Mouse (Mus musculus): ENCODE data around the gene Tigd2. TPM values are rescaled to one million over a fixed set of nuclear protein-coding genes. Genes with fewer than 3 reads are reported as not detected.

The Tigd2 gene
- polyA plus RNA-seq, 1 experiment from 2014 or later = 11.1 TPM

DNA sequence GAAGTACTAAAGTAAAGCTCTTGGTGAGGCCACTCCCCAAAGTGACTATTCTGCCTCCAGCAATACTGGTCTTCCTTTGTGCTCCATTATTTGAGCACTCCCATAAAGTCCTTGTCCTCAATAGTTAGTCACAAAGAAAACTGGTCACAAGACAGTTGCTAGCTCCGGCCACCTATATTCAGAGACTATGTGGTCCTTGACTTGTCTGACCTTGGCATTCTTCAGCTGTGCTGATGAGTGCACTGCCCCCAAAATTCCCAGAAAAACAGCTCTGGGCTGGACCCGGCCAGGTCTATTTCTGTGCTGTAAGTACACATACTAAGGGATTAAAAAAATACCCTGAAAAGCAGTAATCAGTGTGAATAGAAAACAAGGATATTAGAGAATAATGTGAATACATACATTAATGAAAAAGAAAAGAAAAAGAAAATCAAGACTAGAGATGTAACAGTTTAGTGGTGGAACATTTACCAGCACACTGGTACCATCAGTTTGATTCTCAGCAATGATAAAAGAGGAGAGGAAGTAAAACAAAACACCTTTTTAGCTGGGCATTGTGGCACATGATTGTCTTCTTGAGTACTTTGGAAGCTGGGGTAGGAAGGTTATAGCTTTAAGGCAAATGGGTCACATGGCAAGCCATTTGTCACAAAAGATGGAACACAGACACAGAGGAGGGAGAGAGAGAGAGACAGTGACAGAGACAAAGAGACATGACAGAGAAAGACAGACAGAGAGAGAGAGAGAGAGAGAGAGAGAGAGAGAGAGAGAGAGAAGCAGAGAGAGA is 12.6 kb upstream of the Tigd2 start:
- Histone ChIP-seq H3K4me1 (no peaks in the 10 kb centered on the region), H3K4me3 (no peak overlapping the region), H3K9ac (no peak overlapping the region), H3K36me3 (no peaks in the 10 kb centered on the region), H3K27me3 (no peaks in the 10 kb centered on the region), H3K9me3 (no peaks in the 10 kb centered on the region), H3K4me2 (no peak overlapping the region), H3K27ac (no peak overlapping the region)
- no peak for ATAC-seq (ENCODE audit: insufficient number of reproducible peaks, low FRiP score, low TSS enrichment, low read depth)
- 75% methylated on average over 2 of the region's 2 CpGs for WGBS

DNA sequence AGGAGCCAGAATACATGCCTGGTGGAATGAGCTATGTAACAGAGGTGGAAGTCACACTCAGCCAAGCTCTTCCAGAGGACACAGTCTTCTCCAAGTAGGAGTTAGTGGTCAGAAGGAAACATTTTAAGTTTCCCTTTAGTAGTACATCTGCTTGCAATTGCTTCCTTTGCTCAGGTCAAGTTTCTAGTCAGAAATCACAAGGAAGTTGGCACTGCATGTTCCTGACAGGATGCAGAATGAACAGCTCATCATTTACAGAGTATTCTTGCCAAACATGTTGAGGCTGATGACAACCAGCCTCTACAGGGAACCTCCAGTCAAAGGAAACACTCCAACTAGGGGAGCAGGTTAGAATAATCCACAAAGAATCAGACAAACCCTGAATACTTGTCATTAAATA is 11.9 kb upstream of the Tigd2 start:
- no peaks in the 10 kb centered on the region for H3K4me1 ChIP-seq
- ATAC-seq (ENCODE audit: insufficient number of reproducible peaks, low FRiP score, low TSS enrichment, low read depth) = no peak

GRCm38 (mm10) chr6:59198356-59198755 is 10.3 kb upstream of the Tigd2 start:
- Histone ChIP-seq H3K36me3 (no peaks in the 10 kb centered on the region), H3K9me3 (no peaks in the 10 kb centered on the region), H3K4me1 (no peaks in the 10 kb centered on the region), H3K4me3 (no peak overlapping the region), H3K9ac (no peak overlapping the region), H3K27me3 (no peaks in the 10 kb centered on the region), H3K27ac (no peak overlapping the region), H3K4me2 (no peak overlapping the region)
- 80% methylated on average over 3 of the region's 3 CpGs for WGBS
- no peak for ATAC-seq (ENCODE audit: insufficient number of reproducible peaks, low FRiP score, low TSS enrichment, low read depth)

More for the DNA sequence above, 11.9 kb upstream of the Tigd2 start:
- Histone ChIP-seq H3K27me3 (no peaks in the 10 kb centered on the region), H3K9ac (no peak overlapping the region), H3K36me3 (no peaks in the 10 kb centered on the region), H3K27ac (no peak overlapping the region), H3K4me3 (no peak overlapping the region), H3K9me3 (no peaks in the 10 kb centered on the region), H3K4me2 (no peak overlapping the region)

DNA sequence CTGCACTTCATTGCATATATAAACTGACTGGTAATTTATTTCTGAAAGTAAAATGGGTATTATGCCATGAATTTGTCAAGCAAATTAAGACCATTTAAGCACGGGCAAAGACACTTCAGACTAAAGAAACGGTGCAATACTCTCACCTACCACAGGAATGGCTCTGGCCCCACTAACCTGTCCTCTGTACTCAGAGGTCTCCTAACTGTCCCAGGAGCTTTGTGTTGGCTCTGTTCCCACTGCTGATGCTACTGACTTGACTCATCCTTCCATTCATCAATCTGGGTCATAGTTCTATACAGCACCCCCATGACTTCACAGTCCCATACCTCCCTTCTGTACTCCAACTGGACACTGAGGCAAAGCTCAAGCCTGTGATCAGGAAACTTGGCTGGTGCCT is 9.6 kb upstream of the Tigd2 start:
- Histone ChIP-seq H3K27me3 (no peaks in the 10 kb centered on the region), H3K4me3 (no peak overlapping the region), H3K4me2 (no peak overlapping the region), H3K27ac (no peak overlapping the region), H3K9me3 (no peaks in the 10 kb centered on the region), H3K36me3 (no peaks in the 10 kb centered on the region), H3K9ac (no peak overlapping the region), H3K4me1 (no peaks in the 10 kb centered on the region)
- WGBS = 82% methylated on average over 2 of the region's 2 CpGs
- no peak for ATAC-seq (ENCODE audit: insufficient number of reproducible peaks, low FRiP score, low TSS enrichment, low read depth)

DNA sequence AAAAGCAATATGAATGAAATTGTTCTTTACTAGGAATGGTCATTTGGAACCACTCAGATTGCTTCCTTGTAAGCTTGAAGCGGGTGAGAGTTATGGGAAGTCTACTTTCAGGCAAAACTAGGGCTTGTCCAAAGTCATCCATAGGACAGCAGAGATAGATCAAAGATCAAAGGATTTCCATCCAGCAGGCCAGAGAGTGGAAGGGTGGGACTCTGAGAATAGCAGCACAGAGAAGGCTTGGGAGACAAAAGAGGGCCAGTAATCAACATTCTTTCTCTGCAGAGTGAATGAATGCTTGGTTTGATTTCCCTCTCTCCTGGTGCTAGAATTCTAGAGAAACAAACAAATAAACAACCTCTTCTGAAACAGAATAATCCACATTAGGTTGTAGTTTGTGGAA is 1.1 kb upstream of the Tigd2 start:
- no peak overlapping the region for H3K27ac ChIP-seq
- WGBS = 94% methylated on average over 1 of the region's 1 CpGs
- H3K9me3 ChIP-seq = no peaks in the 10 kb centered on the region
- ATAC-seq (ENCODE audit: insufficient number of reproducible peaks, low FRiP score, low TSS enrichment, low read depth) = no peak
- H3K4me2 ChIP-seq = no peak overlapping the region
- no peak overlapping the region for H3K4me3 ChIP-seq
- H3K36me3 ChIP-seq = no peaks in the 10 kb centered on the region; the same call in 1 of the 2 replicates
- H3K27me3 ChIP-seq = no peaks in the 10 kb centered on the region
- no peaks in the 10 kb centered on the region for H3K4me1 ChIP-seq
- no peak overlapping the region for H3K9ac ChIP-seq

- Histone ChIP-seq H3K36me3 (no peaks in the 10 kb centered on the region; the same call in 1 of the 2 replicates), H3K27me3 (no peaks in the 10 kb centered on the region), H3K9me3 (no peaks in the 10 kb centered on the region), H3K4me3 (peak overlapping the region; percentile 75), H3K4me2 (peak overlapping the region; percentile 54), H3K4me1 (no peaks in the 10 kb centered on the region), H3K27ac (peak overlapping the region; percentile 88), H3K9ac (peak overlapping the region; percentile 68)
- ATAC-seq (ENCODE audit: insufficient number of reproducible peaks, low FRiP score, low TSS enrichment, low read depth) = peak; percentile 55
- WGBS = 34% methylated on average over 5 of the region's 5 CpGs
These were observed 633 bp downstream of the Tigd2 start for GRCm38 (mm10) chr6:59209299-59209707.

DNA sequence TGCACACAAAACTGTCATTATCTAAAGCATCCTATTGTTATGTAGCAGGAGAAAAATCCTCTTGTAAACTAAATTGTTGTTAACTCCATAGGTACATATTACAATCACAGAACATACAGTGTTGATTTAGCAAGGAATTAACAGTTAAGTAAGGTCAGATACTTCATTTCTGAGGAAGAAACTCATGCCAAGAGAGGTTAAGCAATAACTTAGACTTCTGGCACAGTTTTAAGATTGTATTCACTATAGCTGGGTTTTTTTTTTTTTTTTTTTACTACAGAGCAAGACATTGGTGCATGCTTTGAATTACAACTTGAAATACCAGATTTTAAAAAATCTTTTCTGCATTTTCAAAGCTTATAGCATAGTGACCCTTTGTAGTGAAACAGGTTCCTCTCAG is 24.5 kb downstream of the Tigd2 start:
- Histone ChIP-seq H3K27me3 (no peaks in the 10 kb centered on the region), H3K9ac (no peak overlapping the region), H3K27ac (no peak overlapping the region), H3K4me1 (no peaks in the 10 kb centered on the region), H3K4me3 (no peak overlapping the region), H3K4me2 (no peak overlapping the region), H3K9me3 (no peaks in the 10 kb centered on the region), H3K36me3 (no peaks in the 10 kb centered on the region)
- ATAC-seq (ENCODE audit: insufficient number of reproducible peaks, low FRiP score, low TSS enrichment, low read depth) = no peak

DNA sequence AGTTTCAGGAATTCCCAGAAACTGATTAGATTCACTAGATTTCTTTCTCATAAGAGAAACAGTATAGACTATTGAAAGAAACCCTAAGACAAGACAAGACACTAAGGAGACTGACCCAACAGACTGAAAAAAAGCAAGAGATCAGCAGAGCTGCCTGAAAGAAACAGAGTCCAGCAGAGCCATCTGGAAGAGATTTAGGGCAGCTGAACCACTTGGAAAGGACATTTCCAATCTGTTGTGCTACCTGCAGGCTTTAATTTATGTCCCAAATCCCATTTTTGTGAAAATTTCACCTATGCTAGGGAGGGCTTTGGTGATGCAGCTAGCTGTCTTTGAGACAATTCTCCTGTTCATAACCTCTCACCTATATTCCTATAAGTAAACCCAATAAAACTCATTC is 25.0 kb downstream of the Tigd2 start:
- Histone ChIP-seq H3K9ac (no peak overlapping the region), H3K9me3 (no peaks in the 10 kb centered on the region), H3K4me3 (no peak overlapping the region), H3K4me2 (no peak overlapping the region), H3K27ac (no peak overlapping the region), H3K27me3 (no peaks in the 10 kb centered on the region), H3K4me1 (no peaks in the 10 kb centered on the region), H3K36me3 (no peaks in the 10 kb centered on the region)
- no peak for ATAC-seq (ENCODE audit: insufficient number of reproducible peaks, low FRiP score, low TSS enrichment, low read depth)

- no peak overlapping the region for H3K9ac ChIP-seq
- no peaks in the 10 kb centered on the region for H3K36me3 ChIP-seq
- no peak for ATAC-seq (ENCODE audit: insufficient number of reproducible peaks, low FRiP score, low TSS enrichment, low read depth)
- H3K27me3 ChIP-seq = no peaks in the 10 kb centered on the region
- H3K4me1 ChIP-seq = no peaks in the 10 kb centered on the region
- H3K4me3 ChIP-seq = no peak overlapping the region
- no peaks in the 10 kb centered on the region for H3K9me3 ChIP-seq
- no peak overlapping the region for H3K27ac ChIP-seq
- no peak overlapping the region for H3K4me2 ChIP-seq
- 31% methylated on average over 2 of the region's 2 CpGs for WGBS
These were observed 41.0 kb downstream of the Tigd2 start for GRCm38 (mm10) chr6:59249675-59250074.

- Histone ChIP-seq H3K4me3 (no peak overlapping the region), H3K4me2 (no peak overlapping the region), H3K27me3 (no peaks in the 10 kb centered on the region), H3K4me1 (no peaks in the 10 kb centered on the region), H3K9ac (no peak overlapping the region), H3K27ac (no peak overlapping the region), H3K9me3 (no peaks in the 10 kb centered on the region), H3K36me3 (no peaks in the 10 kb centered on the region)
- ATAC-seq (ENCODE audit: insufficient number of reproducible peaks, low FRiP score, low TSS enrichment, low read depth) = no peak
These were observed 41.9 kb downstream of the Tigd2 start for GRCm38 (mm10) chr6:59250536-59250935.

DNA sequence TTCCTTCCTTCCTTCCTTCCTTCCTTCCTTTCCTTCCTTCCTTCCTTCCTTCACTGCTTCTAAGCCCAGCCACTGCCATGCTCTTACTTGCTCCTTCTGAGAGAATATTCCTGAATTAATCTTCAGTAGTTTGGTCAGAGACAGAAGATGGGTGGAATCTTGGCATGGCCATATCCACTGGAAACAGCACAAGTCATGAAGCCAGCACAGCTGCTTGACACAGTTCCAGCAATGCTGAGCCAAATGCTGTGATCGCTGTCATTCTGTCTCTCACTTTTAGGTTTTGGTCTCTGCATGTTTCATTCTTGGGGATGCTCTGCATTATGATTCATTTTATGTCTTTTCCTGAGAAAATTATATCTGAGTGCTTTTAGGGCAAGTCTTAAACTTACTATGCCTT is 47.2 kb downstream of the Tigd2 start:
- no peak for ATAC-seq (ENCODE audit: insufficient number of reproducible peaks, low FRiP score, low TSS enrichment, low read depth)
- H3K27me3 ChIP-seq = no peaks in the 10 kb centered on the region
- no peaks in the 10 kb centered on the region for H3K36me3 ChIP-seq
- H3K27ac ChIP-seq = no peak overlapping the region
- no peak overlapping the region for H3K4me3 ChIP-seq
- no peak overlapping the region for H3K4me2 ChIP-seq
- no peaks in the 10 kb centered on the region for H3K4me1 ChIP-seq
- H3K9ac ChIP-seq = no peak overlapping the region
- 80% methylated on average over 1 of the region's 1 CpGs for WGBS
- no peaks in the 10 kb centered on the region for H3K9me3 ChIP-seq

Measured in limb, embryonic 15.5 days (tissue).